7 mouse cellular contexts compared by ENCODE assay signal in the genomic region with DNA sequence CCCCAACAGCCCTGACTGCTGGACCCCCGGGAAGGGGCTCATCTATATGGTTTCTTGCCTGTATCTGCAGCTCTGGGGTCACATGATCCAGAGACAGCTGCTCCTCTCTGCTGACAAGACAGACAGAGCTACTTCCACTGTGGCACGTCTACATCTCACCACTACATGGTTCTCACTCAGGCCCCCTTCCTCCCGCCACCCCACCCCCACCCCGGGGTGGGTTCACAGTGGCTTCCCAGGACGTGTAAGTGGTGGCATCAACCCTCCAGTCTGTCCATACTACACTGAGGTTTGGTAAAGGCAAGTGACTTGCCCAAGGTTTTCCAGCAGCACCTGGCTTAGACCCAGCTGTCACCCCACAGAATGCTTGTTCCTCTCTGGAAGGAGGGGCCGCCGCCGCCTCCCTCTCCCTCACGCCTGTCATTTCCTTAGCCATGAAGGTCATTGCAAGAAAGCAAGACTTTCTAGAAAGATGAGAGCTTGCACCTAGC. TPM values are rescaled to one million over a fixed set of nuclear protein-coding genes. Genes with fewer than 3 reads are reported as not detected.
DNase-seq lines count a peak whose midpoint lies in the region; ATAC-seq and TF ChIP-seq lines count a peak whose summit lies in the region.

No protein-coding gene starts in this region.

- H3K27ac ChIP-seq in neural tube, embryonic 11.5 days (ENCODE audit: low read depth, low read length), result peak overlapping the region; percentile 80; the same call in 1 of the 2 replicates
- H3K27ac ChIP-seq in embryonic facial prominence, embryonic 14.5 days (replicated peaks; ENCODE audit: low read depth, low read length), result no peak overlapping the region; the same call in 1 of the 2 replicates
- peak overlapping the region; percentile 4; the same call in 1 of the 2 replicates for H3K27ac ChIP-seq in intestine, postnatal 0 days (ENCODE audit: low read depth, low read length)
- no peak overlapping the region for H3K27ac ChIP-seq in stomach, embryonic 14.5 days (ENCODE audit: low read length)

- TF ChIP-seq CTCF in intestine, postnatal 0 days (IDR thresholded peaks at IDR 0.05; ENCODE audit: low read depth), result no peak

- no peak for DNase-seq in neural tube, embryonic 11.5 days (ENCODE audit: low spot score)
- no peak for DNase-seq in neural tube, embryonic 10.5 days (ENCODE audit: extremely low spot score, low spot score)
- DNase-seq in embryonic facial prominence, embryonic 14.5 days (ENCODE audit: low spot score), result no peak
- no peak for DNase-seq in kidney, postnatal 36 days

- no peaks in the 10 kb centered on the region for H3K9me3 ChIP-seq in neural tube, embryonic 11.5 days (ENCODE audit: control insufficient read depth, low read length)
- no peaks in the 10 kb centered on the region for H3K9me3 ChIP-seq in embryonic facial prominence, embryonic 14.5 days (ENCODE audit: control insufficient read depth, low read length)
- no peaks in the 10 kb centered on the region for H3K9me3 ChIP-seq in intestine, postnatal 0 days (ENCODE audit: control insufficient read depth)
- no peaks in the 10 kb centered on the region for H3K9me3 ChIP-seq in stomach, embryonic 14.5 days (ENCODE audit: control insufficient read depth, low read depth, low read length)

- peak overlapping the region; percentile 93 for H3K4me2 ChIP-seq in neural tube, embryonic 11.5 days (ENCODE audit: low read depth)
- peak overlapping the region; percentile 69 for H3K4me2 ChIP-seq in embryonic facial prominence, embryonic 14.5 days (ENCODE audit: low read depth, low read length)
- H3K4me2 ChIP-seq in intestine, postnatal 0 days (replicated peaks; ENCODE audit: low read depth), result peak overlapping the region; percentile 93
- peak overlapping the region; percentile 87 for H3K4me2 ChIP-seq in stomach, embryonic 14.5 days (replicated peaks; ENCODE audit: low read depth, low read length)

- peak overlapping the region; percentile 7 for H3K9ac ChIP-seq in neural tube, embryonic 11.5 days (ENCODE audit: low read length)
- H3K9ac ChIP-seq in embryonic facial prominence, embryonic 14.5 days (ENCODE audit: low read depth, low read length), result peak overlapping the region; percentile 83
- peak overlapping the region; percentile 83 for H3K9ac ChIP-seq in intestine, postnatal 0 days (ENCODE audit: low read depth, low read length)
- 0 out of 2 replicates have a peak overlapping the region, but pooled peaks have one; percentile 51 for H3K9ac ChIP-seq in stomach, embryonic 14.5 days (replicated peaks; ENCODE audit: low read depth, low read length)

- peaks cover 11% of the 10 kb centered on the region for H3K4me1 ChIP-seq in neural tube, embryonic 11.5 days (ENCODE audit: control insufficient read depth, insufficient read depth, low read length)
- H3K4me1 ChIP-seq in embryonic facial prominence, embryonic 14.5 days (ENCODE audit: control insufficient read depth, insufficient read depth, low read length), result peaks cover 17% of the 10 kb centered on the region
- peaks cover 6% of the 10 kb centered on the region for H3K4me1 ChIP-seq in intestine, postnatal 0 days (replicated peaks; ENCODE audit: control insufficient read depth, insufficient read depth, low read length)
- H3K4me1 ChIP-seq in stomach, embryonic 14.5 days (ENCODE audit: control insufficient read depth, insufficient read depth, low read length), result peaks cover 13% of the 10 kb centered on the region; the same call in 1 of the 2 replicates

- H3K27me3 ChIP-seq in neural tube, embryonic 11.5 days (ENCODE audit: control insufficient read depth, insufficient read depth, low read length), result no peaks in the 10 kb centered on the region; the same call in 1 of the 2 replicates
- no peaks in the 10 kb centered on the region for H3K27me3 ChIP-seq in embryonic facial prominence, embryonic 14.5 days (replicated peaks; ENCODE audit: control insufficient read depth, insufficient read depth, low read length)
- no peaks in the 10 kb centered on the region for H3K27me3 ChIP-seq in intestine, postnatal 0 days (replicated peaks; ENCODE audit: control insufficient read depth, insufficient read depth, low read length)
- H3K27me3 ChIP-seq in stomach, embryonic 14.5 days (ENCODE audit: control insufficient read depth, insufficient read depth, low read length), result no peaks in the 10 kb centered on the region

- peak overlapping the region; percentile 51 for H3K4me3 ChIP-seq in neural tube, embryonic 11.5 days (ENCODE audit: low read depth, low read length)
- peak overlapping the region; percentile 73 for H3K4me3 ChIP-seq in embryonic facial prominence, embryonic 14.5 days (ENCODE audit: low read depth, low read length)
- peak overlapping the region; percentile 83 for H3K4me3 ChIP-seq in intestine, postnatal 0 days (ENCODE audit: low read depth, low read length)
- H3K4me3 ChIP-seq in stomach, embryonic 14.5 days (ENCODE audit: low read depth, low read length), result peak overlapping the region; percentile 69

- WGBS in neural tube, embryonic 11.5 days, result 57% methylated on average over 9 of the region's 9 CpGs
- WGBS in embryonic facial prominence, embryonic 14.5 days, result 35% methylated on average over 9 of the region's 9 CpGs
- 48% methylated on average over 9 of the region's 9 CpGs for WGBS in intestine, postnatal 0 days
- 49% methylated on average over 9 of the region's 9 CpGs for WGBS in stomach, embryonic 14.5 days

- no peaks in the 10 kb centered on the region; the same call in 1 of the 2 replicates for H3K36me3 ChIP-seq in neural tube, embryonic 11.5 days (ENCODE audit: control insufficient read depth, insufficient read depth, low read length)
- H3K36me3 ChIP-seq in embryonic facial prominence, embryonic 14.5 days (ENCODE audit: control insufficient read depth, insufficient read depth, low read length), result peaks cover 14% of the 10 kb centered on the region; the same call in 1 of the 2 replicates
- H3K36me3 ChIP-seq in intestine, postnatal 0 days (ENCODE audit: control insufficient read depth, insufficient read depth), result peaks cover 5% of the 10 kb centered on the region; the same call in 1 of the 2 replicates
- H3K36me3 ChIP-seq in stomach, embryonic 14.5 days (ENCODE audit: control insufficient read depth, insufficient read depth, low read length), result no peaks in the 10 kb centered on the region

- no peak for ATAC-seq in neural tube, embryonic 11.5 days (ENCODE audit: insufficient read depth, low FRiP score, low TSS enrichment)
- no peak for ATAC-seq in embryonic facial prominence, embryonic 14.5 days (ENCODE audit: low read depth)
- ATAC-seq in intestine, postnatal 0 days, result no peak
- no peak for ATAC-seq in stomach, embryonic 14.5 days (ENCODE audit: insufficient number of reproducible peaks, insufficient read depth, low FRiP score, low read depth)
- ATAC-seq in megakaryocyte-erythroid progenitor cell, adult 5-6 weeks (replicated peaks; ENCODE audit: low FRiP score, low TSS enrichment, poor library complexity, severe bottlenecking), result no peak

RNA-seq across cellular contexts. Expression of gene Ciz1, which starts 0.6 kb away (rescaled TPM):
- polyA plus RNA-seq in neural tube, embryonic 11.5 days (2014; fragmentation: Nextera tagmentation; extraction: Ambion mirVana), result 57.0 TPM in 2 replicates
- 41.9 and 48.0 TPM in 2 replicates for polyA plus RNA-seq in embryonic facial prominence, embryonic 14.5 days (2014; fragmentation: Nextera tagmentation; extraction: Ambion mirVana)
- 20.1 and 20.7 TPM in 2 replicates for polyA plus RNA-seq in intestine, postnatal 0 days (2015; fragmentation: Nextera tagmentation; extraction: Ambion mirVana)
- polyA plus RNA-seq in stomach, embryonic 14.5 days (2014; fragmentation: Nextera tagmentation; extraction: Ambion mirVana), result 44.7 and 45.4 TPM in 2 replicates
- 140 and 155 TPM in 2 replicates for total RNA-seq in megakaryocyte-erythroid progenitor cell, adult 5-6 weeks (2014; fragmentation: Nextera tagmentation)
- total RNA-seq in megakaryocyte-erythroid progenitor cell, adult 5-6 weeks (2017), result 41.0 and 87.4 TPM in 2 replicates

RNA-seq across cellular contexts. Expression of gene Dnm1, which starts 1.6 kb away (rescaled TPM):
- 23.7 and 29.5 TPM in 2 replicates for polyA plus RNA-seq in neural tube, embryonic 11.5 days (2014; fragmentation: Nextera tagmentation; extraction: Ambion mirVana)
- 34.1 and 41.7 TPM in 2 replicates for polyA plus RNA-seq in embryonic facial prominence, embryonic 14.5 days (2014; fragmentation: Nextera tagmentation; extraction: Ambion mirVana)
- 23.5 and 30.0 TPM in 2 replicates for polyA plus RNA-seq in intestine, postnatal 0 days (2015; fragmentation: Nextera tagmentation; extraction: Ambion mirVana)
- 20.5 and 22.6 TPM in 2 replicates for polyA plus RNA-seq in stomach, embryonic 14.5 days (2014; fragmentation: Nextera tagmentation; extraction: Ambion mirVana)
- total RNA-seq in megakaryocyte-erythroid progenitor cell, adult 5-6 weeks (2014; fragmentation: Nextera tagmentation), result not detected in 2 replicates
- not detected in 2 replicates for total RNA-seq in megakaryocyte-erythroid progenitor cell, adult 5-6 weeks (2017)

RNA-seq across cellular contexts. Expression of gene 1110008P14Rik, which starts 30.2 kb away (rescaled TPM):
- 59.8 and 65.6 TPM in 2 replicates for polyA plus RNA-seq in neural tube, embryonic 11.5 days (2014; fragmentation: Nextera tagmentation; extraction: Ambion mirVana)
- 67.7 and 79.7 TPM in 2 replicates for polyA plus RNA-seq in embryonic facial prominence, embryonic 14.5 days (2014; fragmentation: Nextera tagmentation; extraction: Ambion mirVana)
- polyA plus RNA-seq in intestine, postnatal 0 days (2015; fragmentation: Nextera tagmentation; extraction: Ambion mirVana), result 95.0 and 100 TPM in 2 replicates
- 35.0 and 46.3 TPM in 2 replicates for polyA plus RNA-seq in stomach, embryonic 14.5 days (2014; fragmentation: Nextera tagmentation; extraction: Ambion mirVana)
- 24.6 and 41.0 TPM in 2 replicates for total RNA-seq in megakaryocyte-erythroid progenitor cell, adult 5-6 weeks (2014; fragmentation: Nextera tagmentation)
- total RNA-seq in megakaryocyte-erythroid progenitor cell, adult 5-6 weeks (2017), result 15.8 and 18.7 TPM in 2 replicates

RNA-seq across cellular contexts. Expression of gene Lcn2, which starts 36.5 kb away (rescaled TPM):
- polyA plus RNA-seq in neural tube, embryonic 11.5 days (2014; fragmentation: Nextera tagmentation; extraction: Ambion mirVana), result 0.25 and 0.51 TPM in 2 replicates
- polyA plus RNA-seq in embryonic facial prominence, embryonic 14.5 days (2014; fragmentation: Nextera tagmentation; extraction: Ambion mirVana), result 4.0 and 7.9 TPM in 2 replicates
- 4.8 and 5.4 TPM in 2 replicates for polyA plus RNA-seq in intestine, postnatal 0 days (2015; fragmentation: Nextera tagmentation; extraction: Ambion mirVana)
- 3.7 and 6.8 TPM in 2 replicates for polyA plus RNA-seq in stomach, embryonic 14.5 days (2014; fragmentation: Nextera tagmentation; extraction: Ambion mirVana)
- total RNA-seq in megakaryocyte-erythroid progenitor cell, adult 5-6 weeks (2014; fragmentation: Nextera tagmentation), result 98.8 TPM in 1 of 2 replicates, not detected in the other
- total RNA-seq in megakaryocyte-erythroid progenitor cell, adult 5-6 weeks (2017), result 4.9 and 19.5 TPM in 2 replicates

RNA-seq across cellular contexts. Expression of gene Ptges2, which starts 44.2 kb away (rescaled TPM):
- polyA plus RNA-seq in neural tube, embryonic 11.5 days (2014; fragmentation: Nextera tagmentation; extraction: Ambion mirVana), result 25.6 and 33.6 TPM in 2 replicates
- 28.0 and 33.5 TPM in 2 replicates for polyA plus RNA-seq in embryonic facial prominence, embryonic 14.5 days (2014; fragmentation: Nextera tagmentation; extraction: Ambion mirVana)
- 47.3 and 49.4 TPM in 2 replicates for polyA plus RNA-seq in intestine, postnatal 0 days (2015; fragmentation: Nextera tagmentation; extraction: Ambion mirVana)
- 28.1 and 30.5 TPM in 2 replicates for polyA plus RNA-seq in stomach, embryonic 14.5 days (2014; fragmentation: Nextera tagmentation; extraction: Ambion mirVana)
- total RNA-seq in megakaryocyte-erythroid progenitor cell, adult 5-6 weeks (2014; fragmentation: Nextera tagmentation), result 10.3 and 11.2 TPM in 2 replicates
- 14.4 and 18.4 TPM in 2 replicates for total RNA-seq in megakaryocyte-erythroid progenitor cell, adult 5-6 weeks (2017)

Comparison
In these comparisons a context has a peak if more than half of its experiments do, and no peak if none do; other contexts are left out.
1. H3K27ac ChIP-seq: peak in neural tube, embryonic 11.5 days (single experiment) and intestine, postnatal 0 days (single experiment); none in embryonic facial prominence, embryonic 14.5 days (single experiment) and stomach, embryonic 14.5 days (single experiment).
2. H3K9ac ChIP-seq: peak in every context shown above with its lines; median percentile 83 in embryonic facial prominence, embryonic 14.5 days; 83 in intestine, postnatal 0 days; 51 in stomach, embryonic 14.5 days; 7 in neural tube, embryonic 11.5 days.
3. Peak in every context shown above with its lines, with median percentiles within 50 percentile points of each other: H3K4me2 ChIP-seq and H3K4me3 ChIP-seq.